Mouse (Mus musculus) midbrain, postnatal 0 days (tissue): Measurements from ENCODE around the gene Sult1c2. TPM values are rescaled to one million over a fixed set of nuclear protein-coding genes. Genes with fewer than 3 reads are reported as not detected.
"Not testable (repeated sequence)": the region's sequence is repeated elsewhere in the genome, so short reads cannot be mapped to it uniquely, and the experiment has no call there.

ENCODE experiments used
- ATAC-seq: fragments of 200-750 bp; cut with Nextera tagmentation; 2 replicates; pipeline ENCODE4 v1.8.0; 2017; ENCODE audit warnings: moderate number of reproducible peaks, mild to moderate bottlenecking, moderate TSS enrichment, moderate library complexity; ENCODE audit not compliant: low FRiP score
- DNase-seq: peaks from one replicate; pipeline ENCODE4 v3.0.0-alpha.2; 2015; ENCODE audit warnings: low spot score
- H3K27ac ChIP-seq: fragments of 300-500 bp; sonication (generic); 2 replicates; pipeline ENCODE4 v1.5.1; 2014; ENCODE audit warnings: low read depth, mild to moderate bottlenecking, low read length, mixed read lengths
- H3K27me3 ChIP-seq: fragments of 300-500 bp; sonication (generic); 2 replicates; pipeline ENCODE4 v1.6.1; 2014; ENCODE audit warnings: low read length, control low read depth, mixed read lengths; ENCODE audit not compliant: insufficient read depth
- H3K36me3 ChIP-seq: fragments of 300-500 bp; sonication (generic); 2 replicates; pipeline ENCODE4 v1.6.1; 2014; ENCODE audit warnings: low read length, control low read depth, mixed read lengths; ENCODE audit not compliant: insufficient read depth
- H3K4me1 ChIP-seq: fragments of 300-500 bp; sonication (generic); 2 replicates; pipeline ENCODE4 v1.6.1; 2014; ENCODE audit warnings: mild to moderate bottlenecking, control low read depth, antibody characterized with exemption, low read length, mixed read lengths; ENCODE audit not compliant: insufficient read depth
- H3K4me2 ChIP-seq: fragments of 300-500 bp; sonication (generic); 2 replicates; pipeline ENCODE4 v1.6.1; 2014; ENCODE audit warnings: low read depth, mild to moderate bottlenecking, low read length, mixed read lengths; ENCODE audit not compliant: poor library complexity, severe bottlenecking
- H3K4me3 ChIP-seq: fragments of 300-500 bp; sonication (generic); 2 replicates; pipeline ENCODE4 v1.5.1; 2014; ENCODE audit warnings: low read depth, mild to moderate bottlenecking, low read length, moderate library complexity
- H3K9ac ChIP-seq: fragments of 300-500 bp; sonication (generic); replicated peaks from 2 replicates; pipeline ENCODE4 v1.6.1; 2014; ENCODE audit warnings: mild to moderate bottlenecking, low read length, moderate library complexity, mixed read lengths; ENCODE audit not compliant: poor library complexity, severe bottlenecking
- H3K9me3 ChIP-seq: fragments of 300-500 bp; sonication (generic); 2 replicates; pipeline ENCODE4 v1.6.1; 2016; ENCODE audit warnings: low read length, control low read depth
- CTCF ChIP-seq: IDR thresholded peaks from 2 replicates; pipeline ENCODE4 v1.5.1; 2016; ENCODE audit warnings: antibody characterized with exemption, mild to moderate bottlenecking
- WGBS: fragments of 180-500 bp; shearing (Covaris S2); extraction: QIAGEN DNeasy Blood & Tissue Kit; methylation state at CpG from one replicate; pipeline ENCODE4 v1.1.7; 2014; 5-methylcytosine and 5-hydroxymethylcytosine counted together
- polyA plus RNA-seq: library from polyadenylated mRNA; unstranded; fragments of >200 nt; fragmentation: Nextera tagmentation; extraction: Ambion mirVana; gene quantifications from 2 replicates; pipeline ENCODE4 v1.2.1, GENCODE M21; 2015
- total RNA-seq: library from RNA; depleted of rRNA; stranded (reverse); fragments of >200 nt; gene quantifications from 2 replicates; pipeline ENCODE4 v1.2.3, GENCODE M21; 2014; rRNA removed

The Sult1c2 gene
- total RNA-seq, result not detected in 2 replicates
- polyA plus RNA-seq, result not detected in 2 replicates

DNA sequence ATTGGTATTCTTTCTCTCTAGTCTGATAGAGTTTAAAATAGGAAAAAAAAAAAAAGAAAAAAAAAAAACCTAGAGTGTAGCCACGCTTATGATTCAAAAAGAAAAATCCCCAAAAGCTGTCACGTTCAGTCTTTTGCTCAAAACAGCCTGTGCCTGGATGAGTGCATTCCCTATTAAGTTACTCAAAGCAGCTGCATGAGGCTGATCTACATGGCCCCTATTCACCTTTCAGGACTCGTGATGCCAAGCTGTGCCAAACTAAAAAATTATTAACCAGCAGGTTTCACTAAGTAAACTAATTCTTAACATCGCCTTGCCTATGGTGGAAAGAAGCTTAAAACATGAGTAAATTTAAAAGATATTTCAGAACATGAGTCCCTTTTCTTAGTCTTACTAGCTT is at the start of gene Sult1c2:
Sult1c2 (minus strand) TSS at position 134 of the 400 bp plus-strand sequence.
- no peak within 1 kb of the TSS for H3K27ac ChIP-seq

DNA sequence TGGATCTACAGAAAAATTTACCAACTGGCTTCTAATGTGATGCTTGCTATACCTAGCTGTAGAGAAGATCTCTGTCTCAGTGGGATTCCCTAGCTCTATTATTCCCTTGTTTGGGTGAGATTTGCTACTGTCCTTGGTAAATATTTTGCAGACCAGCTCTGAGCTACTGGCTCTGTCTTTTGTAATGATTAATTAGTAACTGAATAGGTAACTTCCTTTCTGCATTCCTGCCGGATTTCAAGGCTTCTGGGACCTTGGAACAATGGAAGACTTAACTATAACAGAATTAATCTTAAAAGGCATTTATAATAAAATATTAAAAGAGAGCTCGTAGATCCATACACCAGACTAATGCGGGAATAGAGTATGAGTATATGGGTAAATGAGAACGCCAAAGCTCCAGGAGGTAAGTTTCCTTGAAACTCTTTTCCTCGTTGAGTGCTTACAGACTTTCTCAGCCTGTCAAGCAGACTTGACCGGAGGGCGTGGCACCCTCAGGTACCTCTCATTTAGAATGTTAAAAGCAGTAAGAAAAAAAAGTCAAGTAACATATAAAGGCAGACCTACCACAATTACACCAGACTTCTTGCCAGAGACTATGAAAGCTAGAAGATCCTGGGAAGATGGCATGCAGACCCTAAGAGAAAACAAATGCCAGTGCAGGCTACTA is 33.0 kb upstream of the Sult1c2 start:
- not testable (repeated sequence) for H3K27me3 ChIP-seq, H3K4me2 ChIP-seq, H3K9ac ChIP-seq, H3K4me3 ChIP-seq, H3K27ac ChIP-seq, H3K4me1 ChIP-seq, H3K9me3 ChIP-seq, H3K36me3 ChIP-seq, DNase-seq, ATAC-seq
- WGBS, result 89% methylated on average over 7 of the region's 7 CpGs

More for the DNA sequence above, at the start of gene Sult1c2:
- no peaks in the 10 kb centered on the region for H3K4me1 ChIP-seq
- H3K4me2 ChIP-seq, result no peak within 1 kb of the TSS
- H3K4me3 ChIP-seq, result no peak within 1 kb of the TSS
- 85% methylated on average over 4 of the region's 4 CpGs for WGBS
- H3K36me3 ChIP-seq, result no peaks in the 10 kb centered on the region
- no peak for DNase-seq
- H3K9me3 ChIP-seq, result no peaks in the 10 kb centered on the region
- no peaks in the 10 kb centered on the region for H3K27me3 ChIP-seq
- no peak for TF ChIP-seq CTCF
- ATAC-seq, result no peak
- no peak within 1 kb of the TSS for H3K9ac ChIP-seq

DNA sequence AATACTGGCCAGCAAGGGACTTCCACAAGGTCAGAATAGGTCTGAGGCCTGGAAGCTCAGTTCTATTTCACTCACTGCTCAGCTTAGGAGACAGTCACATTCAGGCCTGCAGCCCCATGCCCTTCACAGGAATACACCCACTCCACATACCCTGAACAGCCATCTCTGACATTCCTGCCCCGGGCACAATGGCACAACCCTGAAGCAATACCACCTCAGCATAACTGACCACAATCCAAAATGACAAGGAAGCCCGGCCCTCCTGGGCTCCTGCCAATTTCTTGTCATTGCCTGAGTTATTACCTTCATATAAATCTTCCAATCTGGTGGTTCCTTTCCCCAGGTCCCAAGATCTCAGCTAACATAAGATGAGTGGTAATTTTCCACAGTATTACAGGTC is 28.3 kb upstream of the Sult1c2 start:
- TF ChIP-seq CTCF, result no peak
- Histone ChIP-seq H3K36me3 (no peaks in the 10 kb centered on the region), H3K4me1 (no peaks in the 10 kb centered on the region), H3K9ac (no peak overlapping the region), H3K27ac (no peak overlapping the region), H3K4me2 (no peak overlapping the region), H3K9me3 (no peaks in the 10 kb centered on the region), H3K4me3 (no peak overlapping the region), H3K27me3 (no peaks in the 10 kb centered on the region)
- 84% methylated on average over 2 of the region's 2 CpGs for WGBS
- DNase-seq, result no peak
- no peak for ATAC-seq

DNA sequence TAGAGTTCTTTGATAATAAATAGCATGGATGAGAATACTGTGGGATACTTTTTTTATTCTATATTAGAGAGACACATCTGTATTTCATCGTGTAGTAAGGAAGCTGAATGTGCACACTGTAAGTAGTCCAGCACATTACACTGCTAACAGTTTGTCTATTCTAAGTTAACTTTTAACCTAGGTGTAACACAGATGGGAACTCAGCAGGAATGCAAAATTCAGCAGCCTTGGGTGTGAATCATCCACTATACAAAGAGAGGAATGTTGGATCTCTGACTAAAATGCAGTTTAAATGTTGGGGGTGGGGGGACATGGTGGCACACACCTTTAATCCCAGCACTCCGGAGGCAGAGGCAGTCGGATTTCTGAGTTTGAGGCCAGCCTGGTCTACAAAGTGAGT is 26.1 kb upstream of the Sult1c2 start:
- H3K9me3 ChIP-seq, result no peaks in the 10 kb centered on the region
- no peak overlapping the region for H3K4me3 ChIP-seq
- no peak overlapping the region for H3K4me2 ChIP-seq
- H3K27me3 ChIP-seq, result no peaks in the 10 kb centered on the region
- 91% methylated on average over 3 of the region's 3 CpGs for WGBS
- no peak for ATAC-seq
- H3K36me3 ChIP-seq, result no peaks in the 10 kb centered on the region
- DNase-seq, result no peak
- TF ChIP-seq CTCF, result no peak
- no peaks in the 10 kb centered on the region for H3K4me1 ChIP-seq
- no peak overlapping the region for H3K27ac ChIP-seq
- H3K9ac ChIP-seq, result no peak overlapping the region

DNA sequence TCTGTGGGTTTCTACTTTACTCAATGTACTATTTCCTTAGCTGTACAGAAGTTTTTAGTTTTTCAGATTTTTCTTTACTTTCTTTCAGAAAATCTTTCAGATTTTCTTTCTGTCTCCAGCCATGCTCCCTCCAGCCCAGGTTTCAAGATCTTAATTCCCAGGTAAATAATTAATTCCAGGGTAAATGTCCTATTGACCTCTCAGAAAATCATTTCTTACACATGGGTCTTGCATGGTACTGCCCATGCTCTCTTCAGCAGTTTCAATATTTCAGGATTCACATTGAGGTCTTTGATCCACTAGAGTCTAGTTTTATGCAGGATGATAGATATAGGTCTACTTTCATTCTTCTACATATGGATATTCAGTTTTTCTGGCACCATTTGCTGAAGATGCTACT is 23.8 kb upstream of the Sult1c2 start:
- Histone ChIP-seq H3K9ac (no peak overlapping the region), H3K4me3 (no peak overlapping the region), H3K4me2 (no peak overlapping the region), H3K9me3 (no peaks in the 10 kb centered on the region), H3K27me3 (no peaks in the 10 kb centered on the region), H3K27ac (no peak overlapping the region), H3K4me1 (no peaks in the 10 kb centered on the region), H3K36me3 (no peaks in the 10 kb centered on the region)
- ATAC-seq (no peak), DNase-seq (no peak)
- no peak for TF ChIP-seq CTCF

DNA sequence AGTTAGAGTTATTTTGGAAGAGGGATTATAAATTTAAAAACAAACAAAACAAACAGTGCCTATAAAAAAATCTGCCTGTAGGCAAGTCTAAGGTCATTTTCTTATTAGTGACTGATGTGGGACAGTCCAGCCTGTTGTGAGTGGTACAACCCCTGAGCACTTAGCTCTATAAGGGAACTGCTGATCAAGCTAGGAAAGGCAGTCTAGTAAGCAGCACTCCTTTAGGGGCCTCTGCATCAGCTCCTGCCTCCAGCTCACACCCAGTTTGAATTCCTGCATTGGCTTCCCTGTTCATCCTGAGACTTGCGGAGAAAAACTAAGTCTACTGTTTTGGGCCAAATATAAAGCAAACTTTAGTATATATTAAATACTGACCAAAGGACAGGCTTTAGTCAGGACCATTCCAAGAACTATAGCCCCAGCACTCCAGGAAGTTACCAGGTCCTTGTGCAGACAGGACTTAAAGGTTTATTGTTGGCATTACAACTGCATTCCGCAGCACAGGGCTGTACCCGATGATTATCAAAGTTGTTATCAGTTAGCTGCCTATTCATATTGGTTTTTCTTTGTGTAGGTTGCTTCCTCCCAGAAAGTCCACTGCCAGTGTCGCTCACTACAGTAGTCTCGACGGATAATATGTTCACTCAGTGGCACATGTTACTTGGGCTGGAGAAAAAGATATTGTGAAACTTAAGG is 19.3 kb upstream of the Sult1c2 start:
- Histone ChIP-seq H3K9me3 (no peaks in the 10 kb centered on the region), H3K27me3 (no peaks in the 10 kb centered on the region), H3K4me2 (no peak overlapping the region), H3K4me1 (no peaks in the 10 kb centered on the region), H3K9ac (no peak overlapping the region), H3K36me3 (no peaks in the 10 kb centered on the region), H3K4me3 (no peak overlapping the region), H3K27ac (no peak overlapping the region)
- ATAC-seq, result no peak
- WGBS, result 89% methylated on average over 6 of the region's 6 CpGs
- TF ChIP-seq CTCF, result no peak
- no peak for DNase-seq
